Mouse (Mus musculus) olfactory bulb, adult 2 months (tissue): ENCODE results near the gene Aco2.

Source experiments
- CTCF ChIP-seq: fragments of 200-500 bp; IDR thresholded peaks from 2 replicates; pipeline ENCODE4 v1.5.1; 2012; ENCODE audit warnings: low read depth, mild to moderate bottlenecking, low read length, moderate library complexity; ENCODE audit not compliant: insufficient read depth
- POLR2A ChIP-seq: fragments of 200-500 bp; IDR thresholded peaks from 2 replicates; pipeline ENCODE4 v1.6.1; 2012; ENCODE audit warnings: mild to moderate bottlenecking, low read depth, low read length, moderate library complexity; ENCODE audit not compliant: insufficient read depth

- no peak for TF ChIP-seq POLR2A
- TF ChIP-seq CTCF, result no peak
These were observed 10.2 kb downstream of the Aco2 start for GRCm38 (mm10) chr15:81882348-81882747.
